Mouse (Mus musculus) adrenal gland, postnatal 14 days (tissue): ENCODE measurements around the gene Kcnmb4. TPM values are rescaled to one million over a fixed set of nuclear protein-coding genes. Genes with fewer than 3 reads are reported as not detected.

ENCODE experiments used
- DNase-seq: peaks from one replicate; pipeline ENCODE4 v3.0.0; 2021; ENCODE audit warnings: mixed read lengths
- total RNA-seq: library from RNA; stranded (reverse); gene quantifications from 2 replicates; pipeline ENCODE4 v1.2.3, GENCODE M21; 2021

The Kcnmb4 gene
- total RNA-seq, 1 experiment from 2014 or later = 5.0 TPM

DNA sequence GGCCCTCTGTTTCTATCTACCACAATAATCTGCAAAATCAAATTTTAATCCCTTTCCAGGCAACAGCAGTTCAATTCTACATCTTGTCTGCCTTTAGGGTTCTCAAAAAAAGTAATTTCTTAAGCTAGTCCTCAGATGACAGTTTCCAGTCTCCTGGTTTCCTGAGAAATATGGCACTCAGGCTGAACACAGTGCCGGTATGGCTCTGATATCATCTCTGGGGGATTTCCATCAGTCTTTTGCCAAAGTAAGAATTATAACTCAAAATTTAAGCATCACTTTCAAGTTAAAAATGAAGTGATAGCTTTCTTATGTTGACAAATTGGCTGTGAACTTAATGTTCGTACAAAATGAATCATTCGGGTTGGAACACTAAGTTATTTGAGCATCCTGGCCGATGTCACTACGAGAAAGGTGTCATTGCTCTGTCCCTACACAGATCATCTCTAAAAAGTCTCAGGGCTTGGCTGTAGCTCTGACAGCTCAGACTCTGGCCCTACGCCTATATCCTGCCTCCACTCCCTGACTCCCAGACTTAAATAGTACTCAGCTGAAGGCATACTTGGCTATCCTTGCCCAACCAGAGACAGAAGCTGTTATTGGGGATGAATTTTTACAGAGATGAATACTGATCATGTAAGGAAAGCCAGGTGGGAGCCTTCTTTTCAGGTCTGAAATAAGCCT lies 70.8 kb downstream of the Kcnmb4 start:
- no peak for DNase-seq

DNA sequence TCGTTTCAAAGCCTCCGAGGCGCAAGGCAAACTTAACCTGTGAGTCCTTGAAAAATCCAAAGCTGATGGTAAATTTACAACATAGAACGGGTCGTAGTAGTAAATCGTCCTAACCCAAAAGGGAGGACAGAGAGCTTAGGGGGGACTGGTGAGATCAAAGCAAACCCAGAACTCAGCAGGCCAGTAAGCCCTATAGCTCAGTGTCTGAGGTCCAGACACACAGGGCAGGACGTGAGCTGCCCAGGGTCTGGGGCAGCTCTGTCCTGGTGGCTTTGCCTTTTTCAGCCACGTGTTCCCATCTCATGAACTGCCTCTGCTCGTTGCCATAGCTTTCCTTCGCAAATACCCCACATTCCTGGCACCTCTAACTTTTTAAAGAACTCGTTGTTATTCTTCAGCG lies 75.7 kb downstream of the Kcnmb4 start:
- DNase-seq = no peak

DNA sequence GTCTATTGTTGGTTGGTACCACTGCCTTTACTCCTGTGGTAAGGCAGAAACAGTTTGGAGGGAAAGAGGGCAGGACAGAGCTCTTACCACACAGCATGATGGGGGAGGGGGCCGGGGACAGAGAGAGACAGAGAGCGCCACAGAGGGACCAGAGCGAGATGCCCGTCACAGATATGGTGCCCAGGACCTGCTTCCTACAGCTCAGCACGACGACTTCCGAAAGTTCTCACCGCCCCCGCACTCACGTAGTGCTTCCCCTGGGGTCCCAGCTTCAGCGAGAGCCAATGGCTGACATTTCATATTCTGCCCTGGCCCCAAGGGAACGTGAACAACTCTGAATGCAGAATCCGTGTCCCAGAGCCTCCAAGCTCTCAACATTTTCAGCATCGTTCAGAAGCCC lies 76.1 kb downstream of the Kcnmb4 start:
- no peak for DNase-seq

DNA sequence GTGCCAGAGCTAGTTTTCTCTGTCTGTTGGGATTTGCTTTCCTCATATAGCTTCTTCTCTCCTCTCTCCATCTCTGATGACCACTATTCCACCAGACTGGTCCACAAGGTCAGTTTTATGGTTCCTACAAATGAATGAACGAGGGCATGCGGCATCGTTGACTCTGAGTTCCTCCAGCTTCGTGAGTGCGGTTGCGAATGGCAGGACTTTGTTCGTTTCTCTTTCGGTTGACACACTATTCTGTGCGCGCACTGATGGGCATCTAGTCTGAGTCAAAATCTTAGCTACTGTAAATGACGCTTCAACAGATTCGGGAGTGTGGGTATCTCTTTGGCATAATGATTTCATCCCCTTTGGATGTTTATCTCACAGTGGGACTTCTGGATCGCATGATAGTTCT lies 76.7 kb downstream of the Kcnmb4 start:
- DNase-seq = no peak

DNA sequence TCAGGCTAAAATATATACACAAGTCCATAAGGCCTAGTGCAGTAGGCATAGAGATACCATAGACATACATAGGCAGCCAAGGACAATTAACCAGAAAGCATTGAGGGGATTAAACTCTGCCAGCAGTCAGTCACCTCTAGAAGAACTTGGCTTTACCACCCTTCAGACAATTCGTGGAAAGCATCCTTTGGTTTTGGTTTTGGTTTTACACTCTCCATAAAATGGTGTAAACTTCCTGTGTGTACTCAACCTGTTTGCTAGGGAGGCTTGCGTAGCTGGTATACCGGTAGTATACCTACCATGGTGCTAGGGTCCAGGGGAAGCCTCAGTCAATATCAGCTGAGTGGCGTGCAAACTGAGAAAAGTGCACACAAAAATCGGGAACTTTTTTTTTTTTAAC lies 77.4 kb downstream of the Kcnmb4 start:
- no peak for DNase-seq

DNA sequence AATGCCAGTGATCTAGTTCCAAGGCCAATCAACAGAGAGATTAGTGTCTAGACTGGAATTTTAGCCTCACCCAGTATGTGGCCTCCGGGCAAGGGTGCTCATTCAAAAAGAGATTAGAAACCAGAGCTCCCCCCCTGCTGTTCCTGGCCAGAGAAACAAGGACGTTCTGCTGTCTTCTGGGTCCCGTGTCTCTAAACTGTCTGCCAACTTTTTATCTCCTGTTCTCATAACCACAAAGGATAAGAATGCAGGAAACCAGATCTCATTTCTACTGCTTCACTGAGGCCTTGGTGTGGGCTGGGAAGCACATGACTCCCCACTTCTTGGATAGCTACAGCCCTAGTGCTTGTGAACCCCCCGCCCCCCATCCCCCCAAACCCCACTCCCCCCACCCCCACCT lies 79.1 kb downstream of the Kcnmb4 start:
- peak; percentile 76 for DNase-seq

DNA sequence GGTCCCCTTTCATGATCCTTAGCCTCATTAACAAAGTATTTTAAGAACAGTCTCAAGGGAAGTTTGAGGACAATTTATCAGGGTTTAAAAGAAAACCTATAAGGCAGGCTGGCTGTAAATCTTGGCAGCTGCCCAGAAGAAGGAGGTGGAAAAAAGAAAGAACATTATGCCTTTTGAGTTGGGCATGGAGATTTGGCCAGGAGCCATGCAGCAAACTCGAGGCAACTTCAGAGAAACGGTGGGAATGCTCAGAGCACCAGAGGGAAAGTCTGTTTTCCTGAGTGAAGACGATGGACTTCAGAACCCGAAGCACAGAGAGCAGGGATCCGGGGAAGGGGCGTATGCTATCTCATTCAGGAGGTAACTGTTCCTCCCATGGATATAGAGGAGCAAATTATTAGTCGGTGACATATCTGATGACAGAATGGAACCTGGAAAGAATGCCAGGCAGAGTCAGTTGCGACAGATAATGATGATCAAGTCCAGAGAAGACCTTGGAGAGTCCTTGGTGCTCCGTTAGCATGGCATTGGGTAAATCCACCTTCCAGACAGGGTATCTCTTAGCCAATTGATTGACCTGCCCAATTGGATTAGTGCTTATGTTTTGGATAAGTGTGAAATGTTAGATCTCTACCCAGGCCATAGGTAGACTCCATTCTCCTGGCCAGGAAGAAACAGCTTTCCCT lies 79.7 kb downstream of the Kcnmb4 start:
- DNase-seq = peak; percentile 43

DNA sequence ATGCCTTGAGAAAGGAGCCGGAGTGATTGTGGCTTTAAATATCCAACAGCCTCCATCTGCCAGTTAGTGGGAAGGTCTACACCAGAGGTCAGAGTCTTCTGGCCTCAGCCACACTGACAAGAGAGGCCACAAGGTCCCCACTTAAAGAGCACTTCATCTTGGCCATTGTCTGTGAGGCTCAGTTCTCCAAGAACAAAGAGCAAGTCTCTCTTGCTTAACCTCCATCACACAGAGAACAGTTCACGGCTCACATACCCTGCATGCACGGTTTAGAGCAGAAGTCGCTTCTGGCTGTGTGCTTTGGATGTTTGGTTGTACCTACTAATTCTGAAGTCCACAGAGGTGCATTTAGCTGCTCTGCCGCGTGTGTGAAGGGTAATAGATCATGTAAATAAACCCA lies 84.8 kb downstream of the Kcnmb4 start:
- no peak for DNase-seq

DNA sequence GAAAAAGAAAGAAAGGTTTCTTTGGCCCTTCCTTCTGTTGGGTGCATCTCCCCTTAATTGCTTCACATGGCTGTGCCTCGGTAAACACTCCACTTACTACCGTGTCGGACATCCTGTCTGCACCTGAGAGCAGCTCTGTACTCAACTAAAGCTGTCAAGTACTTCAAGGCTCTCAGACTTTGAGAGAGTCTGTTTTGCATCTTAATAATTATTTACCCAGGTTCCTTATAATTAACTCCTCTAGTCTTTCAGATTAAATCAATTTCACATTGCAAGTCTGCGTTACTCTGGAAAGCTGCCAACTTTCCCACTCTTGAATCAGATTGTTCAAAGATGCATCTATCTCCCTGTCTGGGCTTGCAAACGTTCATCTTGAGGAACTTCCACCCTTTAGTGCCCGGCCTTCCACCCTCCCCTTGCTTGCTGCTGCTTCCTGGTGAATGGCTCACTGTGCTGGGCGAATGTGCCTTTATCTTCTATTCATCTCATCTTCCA lies 87.2 kb downstream of the Kcnmb4 start:
- no peak for DNase-seq

DNA sequence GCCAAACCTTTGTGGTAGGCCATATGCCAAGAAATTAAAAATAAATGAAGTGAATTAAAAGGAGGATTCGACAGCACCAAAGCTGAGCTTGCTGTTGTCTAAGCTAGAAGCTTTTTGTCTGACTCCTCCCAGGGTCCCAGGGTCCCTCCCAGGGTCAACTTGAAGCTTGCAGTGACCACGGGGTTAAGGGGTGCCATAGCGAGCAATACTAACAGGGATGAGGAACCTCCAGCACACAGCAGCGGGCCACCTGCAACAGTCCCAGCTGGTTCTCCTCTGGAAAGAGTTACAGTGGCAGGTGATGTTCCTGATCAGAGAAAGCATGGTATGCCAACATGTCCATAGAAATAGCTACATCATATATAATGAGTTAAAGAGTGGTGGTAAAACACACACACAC lies 89.3 kb downstream of the Kcnmb4 start:
- DNase-seq = no peak

DNA sequence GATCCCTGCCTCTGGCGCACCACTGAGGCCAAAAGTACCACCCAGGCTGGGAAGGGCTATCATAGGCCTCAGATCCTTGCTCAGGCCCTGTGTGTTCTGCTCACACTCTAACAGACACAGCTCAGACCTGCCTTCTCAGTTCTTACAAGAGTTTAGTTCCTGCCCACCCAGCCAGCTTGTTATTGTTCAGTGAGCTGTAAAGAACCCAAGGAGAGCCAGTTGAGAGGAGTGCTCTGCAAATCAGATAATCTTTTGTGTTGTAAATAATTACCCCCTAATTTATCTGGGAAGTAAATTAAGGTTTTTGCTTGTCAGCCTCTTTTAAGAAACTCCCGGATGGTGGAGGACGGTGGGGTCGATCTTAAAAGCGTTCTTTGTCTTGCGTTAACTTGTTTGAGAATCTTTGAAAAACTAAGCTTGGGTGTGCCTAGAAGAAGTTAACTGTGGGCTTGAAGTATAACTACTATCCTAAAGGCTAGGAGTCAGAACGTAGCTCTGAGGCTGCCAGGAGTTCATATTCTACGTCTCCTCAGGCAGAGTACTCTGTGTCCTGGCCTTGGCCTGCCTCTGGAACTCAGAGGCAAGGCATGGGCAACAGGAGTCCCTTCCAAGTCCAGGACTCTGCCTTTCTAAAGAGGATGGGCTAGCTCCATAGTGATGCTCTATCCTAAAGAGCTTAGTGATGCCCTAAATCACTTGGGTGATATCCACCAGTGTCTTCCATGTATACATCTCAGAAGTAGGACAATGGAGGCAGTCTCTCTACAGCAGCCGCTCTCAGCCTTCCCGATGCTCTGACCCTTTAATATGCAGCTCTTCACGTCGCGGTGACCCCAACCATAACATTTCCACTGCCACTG lies 90.6 kb downstream of the Kcnmb4 start:
- no peak for DNase-seq

DNA sequence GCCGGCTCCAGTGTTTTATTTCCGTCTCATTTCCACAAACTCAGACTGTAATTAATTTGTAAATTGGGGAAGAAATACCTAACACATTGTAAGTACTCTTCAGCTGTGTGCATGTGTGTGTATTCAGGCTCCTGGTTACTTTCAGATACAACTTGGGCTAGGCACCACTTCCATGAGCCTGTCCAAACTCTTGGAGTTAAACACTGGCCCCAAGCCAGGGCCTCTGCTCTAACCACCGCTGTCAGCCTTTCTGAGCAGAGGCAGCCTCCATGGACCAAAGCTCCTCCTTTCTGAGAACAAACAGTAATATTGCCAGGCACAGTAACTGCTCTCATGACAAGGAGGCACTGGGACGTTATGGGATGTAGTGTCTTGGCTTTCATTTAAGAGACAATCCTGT lies 96.8 kb downstream of the Kcnmb4 start:
- no peak for DNase-seq

DNA sequence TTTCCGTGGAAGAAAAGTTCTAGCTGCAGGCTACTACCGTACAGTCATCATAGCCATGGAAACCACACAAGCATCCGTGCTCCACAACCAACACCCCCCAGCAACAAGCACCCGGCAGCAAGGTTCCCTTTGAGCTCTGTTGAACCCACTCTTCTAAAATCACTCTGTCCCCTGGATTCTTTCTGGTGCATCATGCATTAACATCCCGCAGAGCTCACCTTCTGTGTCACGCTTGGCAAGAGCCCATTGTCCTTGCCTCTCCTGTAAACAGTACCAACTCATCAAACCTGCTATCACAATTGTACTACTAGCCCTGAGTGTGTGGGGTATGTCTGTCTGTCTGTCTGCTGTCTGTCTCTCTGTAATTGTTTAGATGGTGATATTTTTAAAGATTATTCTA lies 99.6 kb downstream of the Kcnmb4 start:
- DNase-seq = no peak

DNA sequence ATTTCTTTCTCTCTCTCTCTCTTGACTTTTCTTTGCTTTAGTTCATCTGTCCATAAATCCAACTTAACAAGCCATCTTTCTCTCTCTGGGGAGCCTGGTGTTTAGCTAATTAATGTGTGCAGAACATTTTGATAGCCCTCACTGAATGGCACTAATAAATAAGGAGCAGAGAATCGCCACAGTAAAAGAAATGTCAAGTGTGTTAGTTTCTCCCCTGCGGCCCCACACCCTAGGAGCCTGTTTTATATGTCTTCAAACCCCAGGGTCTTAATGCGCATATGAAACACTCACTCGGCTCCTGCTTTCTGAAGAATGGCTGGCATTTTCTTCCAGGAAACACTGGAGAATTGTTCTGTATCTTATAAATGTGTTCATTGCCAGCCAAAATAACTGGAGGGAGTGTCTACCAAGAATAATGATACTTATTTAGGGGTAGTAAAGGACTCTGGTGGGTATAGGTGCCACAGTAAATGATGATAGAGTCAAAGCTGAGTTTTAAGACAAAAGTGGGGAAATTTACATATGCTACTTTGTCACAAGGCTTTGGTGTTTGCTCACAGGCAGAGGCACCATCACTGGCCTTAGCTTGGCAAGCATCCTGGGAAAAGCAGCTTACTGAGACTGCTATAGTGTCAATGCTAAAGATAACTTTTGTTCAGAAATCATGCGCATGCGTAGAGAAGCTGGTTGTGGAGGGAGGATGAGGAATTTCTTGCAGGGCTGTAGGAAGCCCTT lies 102.5 kb downstream of the Kcnmb4 start:
- no peak for DNase-seq

Other genes with a start within 250 kb of the Kcnmb4 start
- 62.5 and 64.6 TPM in 2 replicates for gene Ptprb, start 198.4 kb downstream of the Kcnmb4 start, total RNA-seq
- 72.5 and 74.8 TPM in 2 replicates for gene Cnot2, start 107.6 kb upstream of the Kcnmb4 start, total RNA-seq